Comparison of ENCODE assay signal across 8 mouse cellular contexts in genomic region chr3:129863698-129864097, GRCm38 (mm10). TPM values are rescaled to one million over a fixed set of nuclear protein-coding genes. Genes with fewer than 3 reads are reported as not detected.
DNase-seq lines count a peak whose midpoint lies in the region; ATAC-seq and TF ChIP-seq lines count a peak whose summit lies in the region.
"Had no signal": no experiment of that assay in that cellular context is flagged by ENCODE, and none has a peak within 500 bp of the region (broad histone marks: within the 10 kb centered on the region; RNA-seq: fewer than 3 reads in every experiment).

No protein-coding gene starts in this region.

- H3K36me3 ChIP-seq in midbrain, embryonic 11.5 days (ENCODE audit: control insufficient read depth, insufficient read depth, low read length), result no peaks in the 10 kb centered on the region
- no peaks in the 10 kb centered on the region for H3K36me3 ChIP-seq in midbrain, embryonic 13.5 days

- H3K9me3 ChIP-seq in midbrain, embryonic 11.5 days (ENCODE audit: control insufficient read depth, low read length), result no peaks in the 10 kb centered on the region
- no peaks in the 10 kb centered on the region for H3K9me3 ChIP-seq in midbrain, embryonic 13.5 days

- in situ Hi-C loops in Patski (cut with MboI; ENCODE audit: low pct_unique_long_range_greater_than_20kb), result no loop called here

- no peak overlapping the region for H3K4me2 ChIP-seq in midbrain, embryonic 11.5 days
- H3K4me2 ChIP-seq in midbrain, embryonic 13.5 days (replicated peaks), result no peak overlapping the region

- intact Hi-C loops in heart, postnatal 36 days (cut with DNase I), result loop anchor here (2.0 kb wide), 1 partner anchor 215 kb away; no protein-coding TSS in a partner anchor

- peak; percentile 90 for DNase-seq in midbrain, embryonic 11.5 days (ENCODE audit: low spot score, missing footprints)
- DNase-seq in Patski (ENCODE audit: low read depth, low spot score), result no peak
- peak; percentile 24 for DNase-seq in cerebellum, adult 9-10 months
- DNase-seq in heart, postnatal 36 days, result peak; percentile 27 to 48
- DNase-seq in lung, adult 2 months, result peak; percentile 31
- peak; percentile 8 to 38 for DNase-seq in spleen, adult 18-20 months

- H3K4me1 ChIP-seq in midbrain, embryonic 11.5 days (ENCODE audit: control insufficient read depth, insufficient read depth, low read length), result no peaks in the 10 kb centered on the region
- no peaks in the 10 kb centered on the region for H3K4me1 ChIP-seq in midbrain, embryonic 13.5 days (replicated peaks)
- no peaks in the 10 kb centered on the region for H3K4me1 ChIP-seq in lung, adult 2 months (ENCODE audit: control insufficient read depth, insufficient read depth, low read length)

- H3K27me3 ChIP-seq in midbrain, embryonic 11.5 days (ENCODE audit: control insufficient read depth, insufficient read depth, low read length), result no peaks in the 10 kb centered on the region
- H3K27me3 ChIP-seq in midbrain, embryonic 13.5 days, result no peaks in the 10 kb centered on the region
- H3K27me3 ChIP-seq in Patski, result no peaks in the 10 kb centered on the region

- CTCF ChIA-PET in Patski (lab: Charles Lee), result interaction anchor here (0.9 to 1.2 kb wide), 2 partner anchors 15 to 16 kb away, joined by 3 read pairs; partner anchors contain the start of gene Pla2g12a

- no peak overlapping the region for H3K4me3 ChIP-seq in midbrain, embryonic 11.5 days (ENCODE audit: low read depth, low read length)
- H3K4me3 ChIP-seq in midbrain, embryonic 13.5 days (replicated peaks), result no peak overlapping the region
- no peak overlapping the region for H3K4me3 ChIP-seq in lung, adult 2 months (replicated peaks; ENCODE audit: extremely low read depth, low read depth, low read length)

- TF ChIP-seq CTCF in Patski (IDR thresholded peaks at IDR 0.05), result peak; percentile 65
- TF ChIP-seq CTCF in lung, adult 2 months (IDR thresholded peaks at IDR 0.05; ENCODE audit: insufficient read depth, low read length), result peak; percentile 81

- POLR2A ChIA-PET in Patski (lab: Charles Lee), result no interaction called here

- H3K27ac ChIP-seq in midbrain, embryonic 11.5 days (ENCODE audit: low read depth, low read length), result no peak overlapping the region
- H3K27ac ChIP-seq in midbrain, embryonic 13.5 days, result no peak overlapping the region

- ATAC-seq in midbrain, embryonic 11.5 days (ENCODE audit: low FRiP score), result no peak
- no peak for ATAC-seq in midbrain, embryonic 13.5 days
- ATAC-seq in Patski, result no peak

- WGBS in midbrain, embryonic 11.5 days, result 49% methylated on average over 14 of the region's 14 CpGs
- 57% methylated on average over 14 of the region's 14 CpGs for WGBS in midbrain, embryonic 13.5 days
- WGBS in lung, adult 2 months, result 46% methylated on average over 14 of the region's 14 CpGs

- no peak overlapping the region for H3K9ac ChIP-seq in midbrain, embryonic 11.5 days (ENCODE audit: low read length)
- H3K9ac ChIP-seq in midbrain, embryonic 13.5 days (replicated peaks), result no peak overlapping the region

- no peak for TF ChIP-seq POLR2A in lung, adult 2 months (IDR thresholded peaks at IDR 0.05; ENCODE audit: borderline replicate concordance, extremely low read depth, low read depth, low read length)

RNA-seq across cellular contexts. Expression of gene Pla2g12a, which starts 14.7 kb away (rescaled TPM):
- polyA plus RNA-seq in midbrain, embryonic 11.5 days (2014; fragmentation: Nextera tagmentation; extraction: Ambion mirVana), result 27.6 and 27.9 TPM in 2 replicates
- 24.9 and 26.8 TPM in 2 replicates for polyA plus RNA-seq in midbrain, embryonic 13.5 days (2015; fragmentation: Nextera tagmentation; extraction: Ambion mirVana)
- 33.3 TPM for polyA plus RNA-seq in Patski (2021)
- 10 to 100 TPM; 41.2 to 53.0 TPM for total RNA-seq in heart, postnatal 36 days (2021)
- polyA plus RNA-seq in lung, adult 2 months (2012; rRNA removed), result 36.4 and 39.1 TPM in 2 replicates

RNA-seq across cellular contexts. Expression of gene Cfi, which starts 28.0 kb away (rescaled TPM):
- 0.40 and 0.44 TPM in 2 replicates for polyA plus RNA-seq in midbrain, embryonic 11.5 days (2014; fragmentation: Nextera tagmentation; extraction: Ambion mirVana)
- polyA plus RNA-seq in midbrain, embryonic 13.5 days (2015; fragmentation: Nextera tagmentation; extraction: Ambion mirVana), result 0.50 and 0.52 TPM in 2 replicates
- polyA plus RNA-seq in Patski (2021), result 1.3 TPM
- 1 to 10 TPM in 1 of 2 experiments, under 1 TPM in 1; 0.92 to 1.1 TPM for total RNA-seq in heart, postnatal 36 days (2021)
- polyA plus RNA-seq in lung, adult 2 months (2012; rRNA removed), result 0.59 and 0.76 TPM in 2 replicates

RNA-seq across cellular contexts. Expression of gene Gar1, which starts 32.5 kb away (rescaled TPM):
- polyA plus RNA-seq in midbrain, embryonic 11.5 days (2014; fragmentation: Nextera tagmentation; extraction: Ambion mirVana), result 43.5 and 51.4 TPM in 2 replicates
- 44.4 and 46.0 TPM in 2 replicates for polyA plus RNA-seq in midbrain, embryonic 13.5 days (2015; fragmentation: Nextera tagmentation; extraction: Ambion mirVana)
- polyA plus RNA-seq in Patski (2021), result 96.2 TPM
- 10 to 100 TPM; 13.8 to 21.3 TPM for total RNA-seq in heart, postnatal 36 days (2021)
- polyA plus RNA-seq in lung, adult 2 months (2012; rRNA removed), result 18.8 and 22.4 TPM in 2 replicates

RNA-seq across cellular contexts. Expression of gene Casp6, which starts 37.5 kb away (rescaled TPM):
- 63.2 and 69.8 TPM in 2 replicates for polyA plus RNA-seq in midbrain, embryonic 11.5 days (2014; fragmentation: Nextera tagmentation; extraction: Ambion mirVana)
- 35.1 and 39.5 TPM in 2 replicates for polyA plus RNA-seq in midbrain, embryonic 13.5 days (2015; fragmentation: Nextera tagmentation; extraction: Ambion mirVana)
- polyA plus RNA-seq in Patski (2021), result 67.4 TPM
- 10 to 100 TPM; 12.5 to 13.6 TPM for total RNA-seq in heart, postnatal 36 days (2021)
- 40.6 and 41.5 TPM in 2 replicates for polyA plus RNA-seq in lung, adult 2 months (2012; rRNA removed)

RNA-seq across cellular contexts. Expression of gene Rrh, which starts 41.3 kb away (rescaled TPM):
- polyA plus RNA-seq in midbrain, embryonic 11.5 days (2014; fragmentation: Nextera tagmentation; extraction: Ambion mirVana), result 0.12 TPM in 1 of 2 replicates, not detected in the other
- polyA plus RNA-seq in midbrain, embryonic 13.5 days (2015; fragmentation: Nextera tagmentation; extraction: Ambion mirVana), result 0.17 TPM in 1 of 2 replicates, not detected in the other
- 0.30 TPM for polyA plus RNA-seq in Patski (2021)
- not detected for total RNA-seq in heart, postnatal 36 days (2021)
- polyA plus RNA-seq in lung, adult 2 months (2012; rRNA removed), result 0.11 TPM in 1 of 2 replicates, not detected in the other
- polyA plus RNA-seq: liver, embryonic 16.5 days had no signal
